Mouse (Mus musculus): ENCODE measurements at regions not wholly inside any gene's neighbourhood (a gene's known extent, or its start where the extent isn't known, plus 50 kb on each side); places are given as distances from the start of the nearest gene placed in this dataset.

- TF ChIP-seq CTCF (IDR thresholded peaks at IDR 0.05; ENCODE audit: insufficient read depth, low read length) (no peak), POLR2A (IDR thresholded peaks at IDR 0.05; ENCODE audit: borderline replicate concordance, extremely low read depth, low read depth, low read length) (no peak)
These were observed 234.8 kb upstream of the Rpl38 start for GRCm38 (mm10) chr11:114433561-114433960.

Data from lung, adult 2 months (tissue).